Mouse (Mus musculus) thymus, adult 18-20 months (tissue): ENCODE results near the gene Map4k3.
"Not testable (repeated sequence)": the region's sequence is repeated elsewhere in the genome, so short reads cannot be mapped to it uniquely, and the experiment has no call there.

ENCODE experiments used
- DNase-seq, 2 experiments: peaks; one replicate each; pipeline ENCODE4 v3.0.0; 2022; ENCODE audit warnings: mixed read lengths in 2 of 2

The Map4k3 gene

GRCm38 (mm10) chr17:80728062-80728858 is at the start of gene Map4k3:
Gene Map4k3 (minus strand): TSS chr17:80728485.
- peak; percentile 73 to 75 for DNase-seq

GRCm38 (mm10) chr17:80777581-80777980 is 49.3 kb upstream of the Map4k3 start:
- DNase-seq = no peak

- DNase-seq = no peak
Measured at GRCm38 (mm10) chr17:80775178-80775788, 47.0 kb upstream of the Map4k3 start.

GRCm38 (mm10) chr17:80772545-80773453 is 44.5 kb upstream of the Map4k3 start:
- DNase-seq = peak in 1 of 2 experiments; percentile 9

GRCm38 (mm10) chr17:80770065-80770464 is 41.8 kb upstream of the Map4k3 start:
- DNase-seq = no peak

- no peak for DNase-seq
Measured at GRCm38 (mm10) chr17:80765204-80765603, 36.9 kb upstream of the Map4k3 start.

GRCm38 (mm10) chr17:80763065-80763681 is 34.9 kb upstream of the Map4k3 start:
- no peak for DNase-seq

- DNase-seq = peak; percentile 16 to 18
Measured at GRCm38 (mm10) chr17:80762391-80763040, 34.2 kb upstream of the Map4k3 start.

GRCm38 (mm10) chr17:80761191-80761590 is 32.9 kb upstream of the Map4k3 start:
- not testable (repeated sequence) for DNase-seq

- no peak for DNase-seq
Measured at GRCm38 (mm10) chr17:80760344-80761145, 32.3 kb upstream of the Map4k3 start.

GRCm38 (mm10) chr17:80756043-80756442 is 27.8 kb upstream of the Map4k3 start:
- DNase-seq = no peak

- DNase-seq = no peak
Measured at GRCm38 (mm10) chr17:80755076-80755871, 27.0 kb upstream of the Map4k3 start.

GRCm38 (mm10) chr17:80754589-80754988 is 26.3 kb upstream of the Map4k3 start:
- no peak for DNase-seq

- DNase-seq = no peak
Measured at GRCm38 (mm10) chr17:80752466-80752865, 24.2 kb upstream of the Map4k3 start.

GRCm38 (mm10) chr17:80739421-80739820 is 11.1 kb upstream of the Map4k3 start:
- no peak for DNase-seq

GRCm38 (mm10) chr17:80734700-80735099 is 6.4 kb upstream of the Map4k3 start:
- DNase-seq = no peak

GRCm38 (mm10) chr17:80733121-80733800 is 5.0 kb upstream of the Map4k3 start:
- no peak for DNase-seq

- no peak for DNase-seq
Measured at GRCm38 (mm10) chr17:80732256-80732655, 4.0 kb upstream of the Map4k3 start.

- not testable (repeated sequence) for DNase-seq
Measured at GRCm38 (mm10) chr17:80730283-80730682, 2.0 kb upstream of the Map4k3 start.

- DNase-seq = no peak
Measured at GRCm38 (mm10) chr17:80729825-80730224, 1.5 kb upstream of the Map4k3 start.
